In the genomic region with DNA sequence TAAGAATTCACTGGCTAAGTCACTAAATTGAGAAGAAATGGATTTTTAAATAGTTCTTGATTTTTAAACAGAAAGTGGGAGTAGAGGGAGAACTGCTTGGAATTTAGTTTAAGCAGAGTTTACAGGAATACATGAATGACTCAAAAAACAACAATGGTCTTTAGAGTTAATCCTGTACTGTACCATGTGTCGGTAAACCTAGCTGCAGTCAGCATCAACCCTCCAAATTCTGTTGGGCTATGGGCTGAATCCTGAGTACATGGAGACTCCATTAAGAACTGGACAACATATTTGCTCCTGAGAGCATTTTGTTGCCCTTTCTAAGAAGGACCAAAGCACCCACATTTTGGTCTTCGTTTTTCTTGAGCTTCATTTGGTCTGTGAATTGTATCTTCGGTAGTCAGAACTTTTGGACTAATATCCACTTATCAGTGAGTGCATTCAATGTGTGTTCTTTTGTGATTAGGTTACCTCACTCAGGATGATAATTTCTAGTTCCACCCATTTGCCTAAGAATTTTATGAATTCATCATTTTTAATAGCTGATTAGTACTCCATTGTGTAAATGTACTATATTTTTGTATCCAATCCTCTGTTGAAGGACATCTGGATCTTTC, we compare ENCODE assay signal across 26 mouse cellular contexts. TPM values are rescaled to one million over a fixed set of nuclear protein-coding genes. Genes with fewer than 3 reads are reported as not detected.
DNase-seq lines count a peak whose midpoint lies in the region; ATAC-seq and TF ChIP-seq lines count a peak whose summit lies in the region.
"Had no signal": no experiment of that assay in that cellular context is flagged by ENCODE, and none has a peak within 500 bp of the region (broad histone marks: within the 10 kb centered on the region; RNA-seq: fewer than 3 reads in every experiment).

No protein-coding gene starts in this region.

- no peak for TF ChIP-seq EP300 in liver, postnatal 0 days (IDR thresholded peaks at IDR 0.05; ENCODE audit: low read depth)

- H3K4me1 ChIP-seq in liver, embryonic 13.5 days (replicated peaks) = 0 out of 2 replicates have a peak, but pooled peaks cover 2% of the 10 kb centered on the region
- no peaks in the 10 kb centered on the region for H3K4me1 ChIP-seq in liver, postnatal 0 days (ENCODE audit: insufficient read depth)
- H3K4me1 ChIP-seq in hindbrain, embryonic 13.5 days (replicated peaks) = no peaks in the 10 kb centered on the region
- H3K4me1 ChIP-seq: embryonic facial prominence, embryonic 12.5 days; embryonic facial prominence, embryonic 15.5 days; forebrain, embryonic 12.5 days; forebrain, embryonic 15.5 days; hindbrain, embryonic 12.5 days; intestine, embryonic 15.5 days had no signal

- no peak overlapping the region for H3K27ac ChIP-seq in liver, embryonic 13.5 days
- H3K27ac ChIP-seq in liver, postnatal 0 days (ENCODE audit: low read depth) = no peak overlapping the region
- no peak overlapping the region for H3K27ac ChIP-seq in hindbrain, embryonic 13.5 days
- H3K27ac ChIP-seq: embryonic facial prominence, embryonic 12.5 days; embryonic facial prominence, embryonic 15.5 days; forebrain, embryonic 12.5 days; forebrain, embryonic 15.5 days; heart, adult 2 months; hindbrain, embryonic 12.5 days; intestine, embryonic 15.5 days had no signal

- no peak for DNase-seq in liver, embryonic 13.5 days
- DNase-seq in liver, postnatal 0 days = no peak
- peak; percentile 13 for DNase-seq in c-Kit-positive CD71-positive TER-119-positive erythroid progenitor cells, embryonic 14.5 days (ENCODE audit: low spot score)
- DNase-seq in adrenal gland, adult (ENCODE audit: inconsistent age in 2 of 2, low spot score in 1 of 2) = no peak
- DNase-seq: adrenal gland, adult 8-10 months; adrenal gland, postnatal 25 days; B cell, adult 2 months; cerebellum, adult 18-20 months; cerebellum, adult 9-10 months; cerebellum, postnatal 14 days; gastrocnemius, postnatal 10 days; gastrocnemius, postnatal 36 days; heart, adult 2 months had no signal

- no peak for TF ChIP-seq CTCF in liver, postnatal 0 days (IDR thresholded peaks at IDR 0.05; ENCODE audit: low read depth)

- H3K4me2 ChIP-seq in liver, embryonic 13.5 days = no peak overlapping the region
- no peak overlapping the region for H3K4me2 ChIP-seq in liver, postnatal 0 days (ENCODE audit: low read depth, low read length)
- no peak overlapping the region for H3K4me2 ChIP-seq in hindbrain, embryonic 13.5 days
- H3K4me2 ChIP-seq: embryonic facial prominence, embryonic 12.5 days; embryonic facial prominence, embryonic 15.5 days; forebrain, embryonic 12.5 days; forebrain, embryonic 15.5 days; heart, embryonic 11.5 days; hindbrain, embryonic 12.5 days; intestine, embryonic 15.5 days had no signal

- H3K9ac ChIP-seq in liver, embryonic 13.5 days = no peak overlapping the region
- no peak overlapping the region for H3K9ac ChIP-seq in liver, postnatal 0 days (replicated peaks)
- H3K9ac ChIP-seq in hindbrain, embryonic 13.5 days = no peak overlapping the region
- H3K9ac ChIP-seq: embryonic facial prominence, embryonic 12.5 days; embryonic facial prominence, embryonic 15.5 days; forebrain, embryonic 12.5 days; forebrain, embryonic 15.5 days; hindbrain, embryonic 12.5 days; intestine, embryonic 15.5 days had no signal

- WGBS in liver, embryonic 13.5 days (ENCODE audit: insufficient replicate concordance) = 51% methylated on average over 3 of the region's 3 CpGs
- WGBS in liver, postnatal 0 days (ENCODE audit: insufficient replicate concordance) = 69% methylated on average over 3 of the region's 3 CpGs
- WGBS in hindbrain, embryonic 13.5 days = 94% methylated on average over 3 of the region's 3 CpGs

- no peaks in the 10 kb centered on the region for H3K36me3 ChIP-seq in liver, embryonic 13.5 days
- H3K36me3 ChIP-seq in liver, postnatal 0 days (replicated peaks; ENCODE audit: insufficient read depth, low read length) = no peaks in the 10 kb centered on the region
- H3K36me3 ChIP-seq in hindbrain, embryonic 13.5 days = no peaks in the 10 kb centered on the region
- H3K36me3 ChIP-seq: embryonic facial prominence, embryonic 12.5 days; embryonic facial prominence, embryonic 15.5 days; forebrain, embryonic 12.5 days; forebrain, embryonic 15.5 days; G1E; hindbrain, embryonic 12.5 days; intestine, embryonic 15.5 days had no signal

- peak; percentile 39; the same call in 1 of the 2 replicates for ATAC-seq in liver, embryonic 13.5 days (ENCODE audit: low read depth)
- ATAC-seq in liver, postnatal 0 days = no peak
- ATAC-seq in megakaryocyte progenitor cell, adult 5-6 weeks (replicated peaks; ENCODE audit: poor library complexity) = 0 out of 2 replicates have a peak, but pooled peaks have one; percentile 29
- no peak for ATAC-seq in hindbrain, embryonic 13.5 days (ENCODE audit: low FRiP score)
- ATAC-seq: forebrain, embryonic 15.5 days; hindbrain, embryonic 16.5 days; intestine, embryonic 15.5 days had no signal

- H3K27me3 ChIP-seq in liver, embryonic 13.5 days = no peaks in the 10 kb centered on the region
- no peaks in the 10 kb centered on the region for H3K27me3 ChIP-seq in liver, postnatal 0 days (ENCODE audit: insufficient read depth, low read length)
- no peaks in the 10 kb centered on the region for H3K27me3 ChIP-seq in hindbrain, embryonic 13.5 days
- H3K27me3 ChIP-seq: CH12.LX; embryonic facial prominence, embryonic 12.5 days; embryonic facial prominence, embryonic 15.5 days; forebrain, embryonic 12.5 days; forebrain, embryonic 15.5 days; hindbrain, embryonic 12.5 days; intestine, embryonic 15.5 days had no signal

- no peaks in the 10 kb centered on the region for H3K9me3 ChIP-seq in liver, embryonic 13.5 days (replicated peaks)
- no peaks in the 10 kb centered on the region for H3K9me3 ChIP-seq in liver, postnatal 0 days (ENCODE audit: low read length)
- no peaks in the 10 kb centered on the region for H3K9me3 ChIP-seq in hindbrain, embryonic 13.5 days
- H3K9me3 ChIP-seq: embryonic facial prominence, embryonic 12.5 days; embryonic facial prominence, embryonic 15.5 days; forebrain, embryonic 12.5 days; forebrain, embryonic 15.5 days; G1E; hindbrain, embryonic 12.5 days; intestine, embryonic 15.5 days had no signal

- no peak overlapping the region for H3K4me3 ChIP-seq in liver, embryonic 13.5 days (replicated peaks)
- no peak overlapping the region for H3K4me3 ChIP-seq in liver, postnatal 0 days (ENCODE audit: low read depth, low read length)
- no peak overlapping the region for H3K4me3 ChIP-seq in hindbrain, embryonic 13.5 days
- H3K4me3 ChIP-seq: embryonic facial prominence, embryonic 12.5 days; embryonic facial prominence, embryonic 15.5 days; forebrain, embryonic 12.5 days; forebrain, embryonic 15.5 days; heart, adult 2 months; hindbrain, embryonic 12.5 days; intestine, embryonic 15.5 days had no signal

RNA-seq across cellular contexts. Expression of a gene that starts 14.0 kb away (rescaled TPM):
- 0.65 and 0.71 TPM in 2 replicates for polyA plus RNA-seq in liver, embryonic 13.5 days (2015; fragmentation: Nextera tagmentation; extraction: Ambion mirVana)
- polyA plus RNA-seq in liver, postnatal 0 days (2015; fragmentation: Nextera tagmentation; extraction: Ambion mirVana) = 0.59 and 0.66 TPM in 2 replicates
- 0.59 and 0.91 TPM in 2 replicates for total RNA-seq in megakaryocyte progenitor cell, adult 5-6 weeks (2015)
- total RNA-seq in megakaryocyte progenitor cell, adult 5-6 weeks (2017) = 0.12 and 1.1 TPM in 2 replicates
- 2.6 and 2.9 TPM in 2 replicates for polyA plus RNA-seq in hindbrain, embryonic 13.5 days (2015; fragmentation: Nextera tagmentation; extraction: Ambion mirVana)
- total RNA-seq: CH12.LX; G1E; granulocyte monocyte progenitor cell, adult 5-6 weeks had no signal
- polyA plus RNA-seq: G1E had no signal

Comparison
In these comparisons a context has a peak if more than half of its experiments do, and no peak if none do; other contexts are left out.
1. ATAC-seq: peak in liver, embryonic 13.5 days (single experiment) and megakaryocyte progenitor cell, adult 5-6 weeks (single experiment); none in liver, postnatal 0 days (single experiment) and hindbrain, embryonic 13.5 days (single experiment).